Mouse (Mus musculus) lung, adult 2 months (tissue): Measurements from ENCODE around the gene Anapc5.

ENCODE experiments used
- CTCF ChIP-seq: fragments of 200-500 bp; IDR thresholded peaks from 2 replicates; pipeline ENCODE4 v1.5.1; 2011; ENCODE audit warnings: mild to moderate bottlenecking, low read length, control low read depth; ENCODE audit not compliant: insufficient read depth
- POLR2A ChIP-seq: fragments of 200-500 bp; IDR thresholded peaks from 2 replicates; pipeline ENCODE4 v1.6.1; 2011; ENCODE audit warnings: low read depth, mild to moderate bottlenecking, control low read depth, low read length, borderline replicate concordance; ENCODE audit errors: extremely low read depth

DNA sequence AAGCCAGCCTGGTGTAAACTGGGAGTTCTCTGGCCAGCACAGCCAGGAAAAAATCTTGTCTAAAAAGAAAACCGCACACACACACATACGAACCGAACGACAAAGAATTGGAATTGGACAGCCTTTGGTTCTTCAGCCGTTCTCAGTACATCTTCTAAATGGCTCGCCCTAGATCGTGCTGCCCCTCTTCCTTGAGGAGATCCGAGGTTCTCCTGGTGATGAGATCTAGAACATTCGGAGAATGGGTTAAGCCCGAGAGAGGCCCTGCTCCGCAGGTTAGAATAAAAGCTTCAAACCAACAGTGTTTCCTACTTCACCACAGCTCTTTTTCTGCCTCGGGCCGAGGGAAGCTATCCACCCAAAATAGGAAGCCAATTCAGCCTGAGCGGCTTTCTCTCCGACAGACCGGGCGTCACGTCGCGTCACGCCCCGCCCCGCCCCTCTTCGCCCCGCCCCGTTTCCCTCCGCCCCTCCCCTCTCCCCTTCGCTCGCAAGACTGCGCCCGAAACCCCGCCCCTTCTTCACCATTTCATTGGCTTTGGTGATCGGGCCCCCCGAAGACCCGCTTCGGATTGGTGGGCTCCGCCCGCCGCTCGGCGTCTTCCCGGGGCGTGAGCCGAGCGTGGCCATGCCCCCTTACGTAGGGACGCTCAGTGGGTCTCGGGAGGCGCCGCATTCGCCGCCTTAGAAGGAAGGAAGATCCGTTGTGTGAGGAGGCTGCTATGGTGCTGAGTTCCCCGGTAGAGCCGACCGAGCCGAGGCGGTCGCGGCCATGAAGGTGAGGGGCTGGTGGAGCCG is 28.6 kb upstream of the Anapc5 start, which contains the start of gene Rnf34:
- TF ChIP-seq CTCF (no peak), POLR2A (peak; percentile 98)
